Mouse (Mus musculus) mouse trophoblast stem cell (cell line): Measurements from ENCODE around the gene 2010111I01Rik.
"Not testable (repeated sequence)": the region's sequence is repeated elsewhere in the genome, so short reads cannot be mapped to it uniquely, and the experiment has no call there.

Experiments used
- in situ Hi-C, 2 experiments: fragments of 300-500 bp; cut with MseI, MboI; formaldehyde crosslinking; loops; 2 replicates in 1 of 2; 3 replicates in 1 of 2; pipeline ENCODE4 v1.15.1; 2025

2010111I01Rik gene

DNA sequence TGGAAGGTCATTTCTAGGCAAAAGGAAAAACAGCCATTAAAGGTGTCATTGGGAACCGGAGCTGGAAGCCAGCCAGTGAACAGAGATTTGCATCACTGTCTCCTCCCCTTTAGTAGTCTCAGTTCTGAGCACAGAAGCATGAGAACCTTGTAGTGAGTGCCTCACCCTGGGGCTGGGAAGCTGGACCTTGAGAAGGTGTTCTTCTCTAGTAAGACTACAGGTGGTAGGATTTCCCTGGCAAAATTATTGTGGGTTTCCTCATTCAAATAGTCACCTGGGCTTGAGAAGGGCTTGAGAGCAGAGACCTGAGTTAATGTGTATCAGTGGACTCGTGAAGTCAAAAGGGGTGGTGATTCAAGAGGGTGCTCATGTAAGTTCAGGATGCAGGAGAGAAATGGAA lies 224.1 kb downstream of the 2010111I01Rik start:
- in situ Hi-C loops = no loop called here

- in situ Hi-C loops = no loop called here
Observed at GRCm38 (mm10) chr13:63193423-63193822, 228.7 kb downstream of the 2010111I01Rik start.

DNA sequence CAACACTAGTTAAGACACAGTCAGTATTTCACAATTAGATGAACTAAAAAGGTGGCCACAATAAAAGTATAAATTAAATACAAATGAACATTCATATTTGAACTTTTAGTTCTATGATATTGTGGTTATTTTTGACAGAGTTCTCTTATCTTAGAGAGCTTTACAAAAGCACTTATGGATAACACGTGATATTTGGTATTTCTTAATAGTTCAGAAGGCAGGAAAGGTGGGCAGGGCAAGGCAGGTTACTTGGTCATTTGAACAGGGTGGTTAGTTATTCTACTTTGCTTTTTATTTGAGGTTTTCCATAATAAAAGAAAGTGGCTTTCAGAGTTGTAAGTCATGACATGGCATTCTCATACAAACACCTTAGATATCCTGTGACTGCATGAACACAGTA lies 233.3 kb downstream of the 2010111I01Rik start:
- in situ Hi-C loops = no loop called here

DNA sequence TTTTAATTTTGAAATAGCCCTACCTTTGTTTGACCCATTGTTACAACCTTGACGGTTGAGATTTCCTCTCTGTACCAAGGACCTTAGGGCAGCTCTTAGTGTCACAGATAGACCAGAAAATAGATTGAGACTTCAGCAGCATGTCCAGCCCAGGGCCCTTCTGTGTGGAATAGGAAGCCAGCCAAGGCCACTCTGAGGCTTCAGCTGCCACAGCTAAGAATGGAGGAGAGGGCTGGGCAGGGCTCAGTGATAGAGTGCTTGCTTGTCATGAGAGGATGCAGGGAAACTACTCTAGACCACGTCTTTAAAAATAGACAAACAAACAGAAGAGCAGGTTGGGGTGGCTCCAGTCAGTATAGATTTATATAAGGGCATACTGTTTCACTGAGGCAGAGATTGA lies 234.9 kb downstream of the 2010111I01Rik start:
- in situ Hi-C loops = no loop called here

GRCm38 (mm10) chr13:63203502-63204278 lies 239.0 kb downstream of the 2010111I01Rik start:
- in situ Hi-C loops = no loop called here

DNA sequence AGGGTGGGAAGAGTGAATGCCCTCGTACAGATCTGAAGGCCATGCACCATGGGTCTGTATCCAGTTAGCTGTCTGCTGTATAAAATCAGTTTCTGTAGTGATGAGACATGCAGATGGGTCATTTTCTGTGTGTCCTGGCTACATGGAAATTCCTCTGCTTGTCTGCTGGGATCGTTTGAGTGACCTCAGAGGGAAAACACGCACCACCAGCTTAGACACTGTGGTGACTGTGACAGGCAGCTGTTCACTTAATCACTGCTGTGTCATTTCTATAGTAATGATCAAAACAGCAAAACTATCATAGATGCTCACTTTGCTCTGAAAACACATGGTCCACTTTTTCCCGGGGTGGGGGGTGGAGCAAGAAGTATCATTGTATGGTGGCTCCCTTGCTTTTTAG lies 241.1 kb downstream of the 2010111I01Rik start:
- in situ Hi-C loops = no loop called here

- in situ Hi-C loops = no loop called here
Observed at GRCm38 (mm10) chr13:63206396-63206795, 241.7 kb downstream of the 2010111I01Rik start.

- in situ Hi-C loops = no loop called here
Observed at GRCm38 (mm10) chr13:63216537-63216936, 251.8 kb downstream of the 2010111I01Rik start.

DNA sequence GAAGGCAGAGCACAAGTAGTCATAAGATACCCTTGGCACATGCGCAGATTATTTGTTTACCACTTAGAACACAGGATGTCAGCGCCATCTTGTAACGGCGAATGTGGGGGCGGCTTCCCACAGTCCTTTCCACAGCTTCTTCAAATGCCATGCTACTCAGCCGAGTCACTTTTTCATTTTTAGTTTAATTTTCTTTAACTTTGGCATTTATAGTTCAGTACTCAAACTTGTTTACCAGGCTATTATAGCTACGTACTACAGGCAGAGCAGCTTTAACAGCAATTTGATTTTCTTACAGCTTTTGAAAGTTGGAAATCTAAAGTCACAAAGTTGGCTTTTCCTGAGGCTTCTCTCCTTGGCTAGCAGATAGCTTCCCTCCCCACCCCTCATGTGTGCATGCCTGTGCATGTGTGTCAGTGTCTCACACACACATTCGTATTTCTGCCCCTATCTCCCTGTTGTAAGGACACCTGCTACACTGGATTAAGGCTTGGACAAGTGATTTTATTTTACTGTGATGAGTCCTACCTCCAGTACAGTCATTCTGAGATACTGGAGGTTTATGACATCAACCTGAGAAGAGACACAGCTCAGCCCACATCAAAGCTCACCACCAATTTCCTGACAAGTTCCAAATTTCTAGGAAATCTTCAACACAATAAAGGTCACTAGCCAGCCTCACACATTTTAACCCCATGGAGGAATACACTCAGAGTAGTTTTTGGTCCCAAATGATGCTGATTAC lies 258.5 kb downstream of the 2010111I01Rik start:
- in situ Hi-C loops = no loop called here

DNA sequence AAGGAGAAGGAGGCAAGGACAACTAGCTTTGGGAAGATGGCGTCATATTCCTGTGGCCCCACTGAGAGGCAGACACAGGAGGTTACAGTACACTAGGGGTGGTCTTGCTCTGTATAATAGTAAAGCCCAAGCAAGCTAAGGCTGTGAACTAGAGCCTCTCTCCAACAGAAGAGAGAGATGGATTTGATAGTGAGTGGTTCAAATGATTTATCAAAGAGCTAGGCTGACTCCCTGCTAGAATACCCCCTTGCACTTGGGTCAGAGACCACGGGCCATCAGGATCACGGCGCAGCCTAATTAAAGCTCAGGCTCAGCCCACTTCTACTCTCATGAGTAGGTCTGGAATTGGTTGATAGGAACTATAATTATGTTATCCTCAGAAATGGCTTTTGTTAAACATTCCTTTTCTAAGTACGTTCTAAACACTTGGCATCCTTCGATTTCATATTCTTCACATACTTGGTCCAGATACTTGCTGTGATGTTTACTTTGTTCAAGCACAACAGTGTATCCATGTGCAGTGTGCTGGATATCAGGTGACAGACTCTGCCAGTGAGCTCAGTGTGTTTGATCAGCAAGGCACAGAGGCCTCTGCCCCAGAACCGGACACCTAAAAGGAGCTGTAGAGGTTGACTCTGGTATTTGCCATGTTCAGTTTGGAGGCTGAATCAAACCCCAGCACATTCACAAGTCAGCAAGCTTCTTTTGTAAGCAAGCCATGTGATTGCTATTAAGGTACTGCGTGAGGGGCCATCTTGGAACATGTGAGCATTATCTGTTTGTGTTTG lies 261.3 kb downstream of the 2010111I01Rik start:
- in situ Hi-C loops = no loop called here

DNA sequence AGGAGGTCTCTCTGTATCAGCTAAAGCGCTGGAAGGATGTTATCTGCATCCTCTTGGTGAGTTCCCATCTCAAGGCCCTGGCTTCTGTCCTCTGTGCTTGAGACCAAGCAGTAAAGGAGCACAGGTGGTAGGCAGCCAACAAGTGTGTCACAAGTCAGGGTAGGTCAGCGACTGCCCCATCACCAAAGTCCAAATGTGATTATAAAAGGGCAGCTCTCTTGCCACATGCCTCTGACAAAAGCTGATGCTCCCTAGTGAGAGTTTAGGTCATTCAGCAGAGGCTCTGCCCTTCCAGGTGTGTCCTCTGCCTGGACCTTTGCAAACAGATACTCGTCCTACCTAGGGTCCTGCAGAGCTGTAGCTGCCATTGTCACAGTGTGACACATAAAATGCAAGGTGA lies 263.1 kb downstream of the 2010111I01Rik start:
- in situ Hi-C loops = no loop called here

- in situ Hi-C loops = no loop called here
Observed at GRCm38 (mm10) chr13:63230955-63231701, 266.4 kb downstream of the 2010111I01Rik start.

GRCm38 (mm10) chr13:63231702-63232070 lies 267.0 kb downstream of the 2010111I01Rik start:
- in situ Hi-C loops = no loop called here

DNA sequence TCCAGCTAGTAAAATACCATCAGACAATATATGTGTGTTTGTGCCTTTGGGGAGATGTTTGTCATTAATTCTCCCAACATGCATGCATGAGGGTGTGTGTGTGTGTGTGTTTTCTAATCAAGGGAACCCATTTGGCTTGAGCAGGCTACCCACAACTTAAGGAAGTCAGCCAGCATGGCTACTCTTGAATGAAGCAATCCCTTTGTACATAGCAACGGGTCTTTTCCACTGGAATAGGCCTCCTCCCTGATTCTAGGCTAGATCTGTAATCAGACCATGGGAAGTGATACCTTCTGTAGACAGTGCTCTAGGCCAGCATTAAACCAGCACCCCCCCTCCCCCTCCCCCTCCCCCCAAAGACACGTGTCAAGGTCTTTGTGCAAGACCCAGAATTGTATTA lies 267.9 kb downstream of the 2010111I01Rik start:
- in situ Hi-C loops = no loop called here

DNA sequence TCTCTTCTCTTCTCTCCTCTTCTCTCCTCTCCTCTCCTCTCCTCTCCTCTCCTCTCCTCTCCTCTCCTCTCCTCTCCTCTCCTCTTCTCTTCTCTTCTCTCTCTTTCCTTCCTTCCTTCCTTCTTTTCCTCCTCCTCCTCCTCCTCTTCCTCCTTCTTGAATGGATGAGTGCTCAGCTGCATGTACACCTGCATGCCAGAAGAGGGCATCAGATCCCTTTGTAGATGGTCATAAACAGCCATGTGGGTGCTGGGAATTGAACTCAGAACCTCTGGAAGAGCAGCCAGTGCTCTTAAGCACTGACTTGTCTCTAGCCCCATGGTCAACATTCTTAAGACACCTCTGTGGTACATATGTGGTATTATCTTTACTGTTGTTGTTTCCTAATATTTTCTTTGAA lies 269.8 kb downstream of the 2010111I01Rik start:
- in situ Hi-C loops = not testable (repeated sequence)

DNA sequence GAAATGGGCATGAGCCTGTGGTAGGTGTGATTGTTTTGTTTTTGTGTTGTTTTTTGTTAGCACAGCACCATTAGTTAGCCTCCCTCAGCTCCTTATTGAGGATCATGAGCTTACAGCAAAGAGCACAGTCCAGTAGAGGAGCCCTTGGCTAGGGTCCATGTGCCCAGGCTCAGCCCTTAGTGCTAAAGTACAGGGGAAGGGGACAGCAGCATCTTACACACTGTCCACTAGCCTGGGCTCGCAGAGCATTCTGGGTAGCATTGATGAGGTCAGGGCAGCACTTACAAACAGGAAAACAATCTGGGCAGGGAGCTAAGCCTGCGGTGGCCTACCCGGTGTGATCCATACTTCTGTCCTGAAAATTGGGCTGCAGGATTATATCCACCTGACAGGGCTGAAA lies 270.9 kb downstream of the 2010111I01Rik start:
- in situ Hi-C loops = no loop called here

DNA sequence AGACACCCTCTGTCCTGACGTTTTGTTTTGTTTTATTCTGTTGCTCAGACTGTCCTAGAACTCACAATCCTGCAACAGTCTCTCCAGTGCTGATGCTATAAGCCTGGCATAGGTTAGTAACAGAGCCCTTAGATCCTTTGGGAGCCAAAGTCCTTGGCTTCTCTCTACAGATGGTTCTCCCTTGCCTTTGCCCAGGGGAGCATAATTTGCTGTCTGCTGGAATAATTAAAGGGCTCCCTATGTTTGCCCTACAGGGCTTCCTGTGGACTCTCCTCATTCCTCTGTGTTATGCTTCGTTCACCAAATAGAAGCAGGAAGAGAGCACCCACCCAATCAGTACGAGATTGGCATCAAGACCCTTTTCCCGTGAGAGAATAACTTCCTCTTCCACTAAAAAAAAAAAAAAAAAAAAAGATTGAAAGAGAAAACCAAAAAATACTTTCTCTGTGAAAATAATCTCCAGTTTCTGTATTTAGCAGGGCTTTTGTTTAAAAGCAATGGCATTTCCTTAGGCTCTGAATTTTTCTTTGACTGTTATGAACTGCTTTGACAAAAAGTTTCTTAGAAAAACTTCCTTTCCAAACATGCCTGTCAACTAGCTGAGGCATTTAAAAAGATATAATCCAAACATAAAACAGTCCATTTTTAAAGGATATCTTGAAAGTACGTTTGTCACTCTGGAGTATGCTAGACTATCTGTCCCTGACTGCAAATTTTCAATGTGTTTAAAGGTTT lies 271.6 kb downstream of the 2010111I01Rik start:
- in situ Hi-C loops = no loop called here

- in situ Hi-C loops = no loop called here
Observed at GRCm38 (mm10) chr13:63238045-63238444, 273.4 kb downstream of the 2010111I01Rik start.

GRCm38 (mm10) chr13:63239301-63239804 lies 274.7 kb downstream of the 2010111I01Rik start:
- in situ Hi-C loops = no loop called here

DNA sequence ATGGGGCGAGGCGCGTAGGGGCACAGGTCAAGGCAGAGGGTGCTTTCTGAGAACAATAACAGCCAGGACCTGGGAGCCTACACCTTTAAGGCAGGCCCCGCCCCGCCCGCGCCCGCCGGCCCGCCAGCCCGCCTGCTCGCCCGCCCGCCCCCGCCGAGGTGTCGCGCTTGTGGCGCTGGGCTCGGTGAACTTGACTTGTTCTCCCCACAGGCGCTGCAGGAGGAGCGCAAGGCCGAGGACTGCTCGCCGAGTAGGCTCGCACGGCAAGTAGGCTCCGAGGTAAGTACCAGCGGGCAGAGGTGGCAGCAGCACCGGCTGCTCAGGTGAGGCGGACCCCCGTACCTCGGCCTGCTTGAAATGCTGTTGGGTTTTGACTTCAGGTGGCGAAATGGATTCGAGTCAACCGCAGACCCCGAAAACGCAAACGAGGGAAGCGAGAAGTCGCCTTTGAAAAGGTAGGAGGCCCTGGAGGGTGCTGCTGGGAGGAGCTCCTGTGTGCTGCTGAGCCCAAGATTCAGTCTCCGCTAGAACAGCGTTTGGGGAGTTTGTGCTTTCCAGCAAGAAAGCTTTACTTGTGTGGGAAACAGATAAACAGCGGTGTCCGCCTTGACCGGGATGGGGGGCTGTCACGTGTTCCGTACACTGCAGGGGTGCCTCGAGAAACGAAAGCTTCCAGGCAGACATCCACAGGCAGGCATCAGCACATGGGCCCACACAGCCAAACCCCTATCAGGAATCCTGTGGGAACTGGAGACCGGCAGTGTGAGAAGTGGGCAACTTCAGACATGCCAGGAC lies 275.4 kb downstream of the 2010111I01Rik start:
- in situ Hi-C loops = no loop called here
